Mouse (Mus musculus) forebrain, postnatal 0 days (tissue): ENCODE measurements around the gene Msl2. TPM values are rescaled to one million over a fixed set of nuclear protein-coding genes. Genes with fewer than 3 reads are reported as not detected.

Experiments used
- ATAC-seq: fragments of 200-750 bp; cut with Nextera tagmentation; 2 replicates; pipeline ENCODE4 v1.8.0; 2017; ENCODE audit warnings: mild to moderate bottlenecking, moderate library complexity
- DNase-seq: peaks from one replicate; pipeline ENCODE4 v3.0.0-alpha.2; 2015
- H3K27ac ChIP-seq: fragments of 300-500 bp; sonication (generic); 2 replicates; pipeline ENCODE4 v1.5.1; 2014; ENCODE audit warnings: low read depth, mild to moderate bottlenecking, antibody characterized with exemption, low read length, moderate library complexity, mixed read lengths
- H3K27me3 ChIP-seq: fragments of 300-500 bp; sonication (generic); 2 replicates; pipeline ENCODE4 v1.6.1; 2014; ENCODE audit warnings: mild to moderate bottlenecking, low read length, mixed read lengths; ENCODE audit not compliant: insufficient read depth
- H3K36me3 ChIP-seq: fragments of 300-500 bp; sonication (generic); 2 replicates; pipeline ENCODE4 v1.6.1; 2014; ENCODE audit warnings: mild to moderate bottlenecking, moderate library complexity; ENCODE audit not compliant: insufficient read depth
- H3K4me1 ChIP-seq: fragments of 300-500 bp; sonication (generic); 2 replicates; pipeline ENCODE4 v1.6.1; 2014; ENCODE audit warnings: antibody characterized with exemption; ENCODE audit not compliant: insufficient read depth
- H3K4me2 ChIP-seq: fragments of 300-500 bp; sonication (generic); 2 replicates; pipeline ENCODE4 v1.6.1; 2014; ENCODE audit warnings: low read depth, mild to moderate bottlenecking, moderate library complexity
- H3K4me3 ChIP-seq: fragments of 300-500 bp; sonication (generic); 2 replicates; pipeline ENCODE4 v1.5.1; 2014; ENCODE audit warnings: low read depth, low read length, mixed read lengths
- H3K9ac ChIP-seq: fragments of 300-500 bp; sonication (generic); 2 replicates; pipeline ENCODE4 v1.6.1; 2014; ENCODE audit warnings: mild to moderate bottlenecking
- H3K9me3 ChIP-seq: fragments of 300-500 bp; sonication (generic); 2 replicates; pipeline ENCODE4 v1.6.1; 2016; ENCODE audit warnings: low read length
- CTCF ChIP-seq: sonication (generic); IDR thresholded peaks from 2 replicates; pipeline ENCODE4 v1.5.1; 2016; ENCODE audit warnings: antibody characterized with exemption, control low read depth, low read depth
- WGBS: fragments of 180-500 bp; shearing (Covaris S2); extraction: QIAGEN DNeasy Blood & Tissue Kit; methylation state at CpG from one replicate; pipeline ENCODE4 v1.1.7; 2014; 5-methylcytosine and 5-hydroxymethylcytosine counted together
- polyA plus RNA-seq: library from polyadenylated mRNA; unstranded; fragments of >200 nt; fragmentation: Nextera tagmentation; extraction: Ambion mirVana; gene quantifications from 2 replicates; pipeline ENCODE4 v1.2.1, GENCODE M21; 2015
- total RNA-seq: library from RNA; depleted of rRNA; stranded (reverse); fragments of >200 nt; gene quantifications from 2 replicates; pipeline ENCODE4 v1.2.3, GENCODE M21; 2014; rRNA removed

Gene Msl2
- total and polyA plus RNA-seq, 2 experiments from 2014 or later: 4.9 to 33.9 TPM

GRCm38 (mm10) chr9:101152872-101153271 is 79.0 kb downstream of the Msl2 start:
- no peak overlapping the region for H3K4me2 ChIP-seq
- no peak overlapping the region for H3K9ac ChIP-seq
- ATAC-seq (no peak), DNase-seq (no peak)
- 0 out of 2 replicates have a peak, but pooled peaks cover 5% of the 10 kb centered on the region for H3K36me3 ChIP-seq
- no peak for TF ChIP-seq CTCF
- H3K27me3 ChIP-seq: no peaks in the 10 kb centered on the region
- H3K4me1 ChIP-seq: no peaks in the 10 kb centered on the region
- no peak overlapping the region for H3K4me3 ChIP-seq
- 71% methylated on average over 5 of the region's 5 CpGs for WGBS
- H3K27ac ChIP-seq: no peak overlapping the region
- H3K9me3 ChIP-seq: no peaks in the 10 kb centered on the region

Other genes with a start within 250 kb of the Msl2 start
- gene Pccb, start 39.2 kb upstream of the Msl2 start, total RNA-seq: 49.3 and 50.9 TPM in 2 replicates
- 27.2 and 29.3 TPM in 2 replicates for gene Pccb, start 39.2 kb upstream of the Msl2 start, polyA plus RNA-seq
- 40.8 and 45.5 TPM in 2 replicates for gene Ppp2r3a, start 177.7 kb downstream of the Msl2 start, total RNA-seq
- gene Ppp2r3a, start 177.7 kb downstream of the Msl2 start, polyA plus RNA-seq: 13.8 and 16.8 TPM in 2 replicates